Mouse (Mus musculus): Measurements from ENCODE around the gene Scamp2.

Gene Scamp2

GRCm38 (mm10) chr9:57593454-57594173 lies 32.9 kb downstream of the Scamp2 start:
- in situ Hi-C loops (cut with MboI, MseI): no loop called here

DNA sequence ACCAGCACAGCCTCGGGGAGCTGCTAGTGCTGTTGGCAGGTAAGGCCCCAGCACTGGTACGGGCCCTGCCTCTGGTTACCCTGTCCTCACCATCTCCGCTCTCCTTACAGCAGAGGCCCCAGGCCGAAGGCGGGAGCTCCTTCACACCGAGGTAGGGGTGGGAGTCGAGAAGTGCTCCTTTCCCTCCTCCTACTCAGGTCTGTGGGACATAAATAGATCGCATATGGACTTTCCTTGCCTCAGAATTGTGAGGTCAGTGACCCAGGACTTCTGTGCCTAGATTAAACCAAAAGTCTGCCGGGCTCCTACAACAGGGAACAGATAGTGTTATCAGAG lies 33.4 kb downstream of the Scamp2 start:
- in situ Hi-C loops (cut with MboI, MseI): no loop called here

GRCm38 (mm10) chr9:57597265-57597664 lies 36.5 kb downstream of the Scamp2 start:
- in situ Hi-C loops (cut with MboI, MseI): no loop called here

DNA sequence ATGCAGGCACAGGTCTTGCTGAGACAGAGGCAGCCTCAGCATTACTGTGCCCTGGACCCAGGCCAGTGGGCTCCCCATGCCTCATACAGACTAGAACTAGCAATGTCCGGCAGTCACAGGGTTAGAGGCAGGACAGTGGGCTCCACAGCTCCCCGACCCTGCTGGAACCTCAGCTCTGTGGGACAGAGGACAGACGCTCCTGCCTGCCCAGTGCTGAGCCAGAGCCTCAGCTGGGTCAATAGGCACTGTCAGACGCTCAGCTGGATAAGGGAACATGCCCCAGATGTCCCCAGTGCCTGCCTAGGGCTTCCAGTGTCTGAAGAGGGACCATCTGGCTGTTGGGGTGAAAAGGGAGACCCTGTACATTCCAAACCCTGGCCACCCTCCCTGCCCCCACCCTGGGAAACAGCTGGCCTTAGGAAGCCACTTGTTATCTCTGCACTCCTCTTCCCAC lies 37.2 kb downstream of the Scamp2 start:
- in situ Hi-C loops (cut with MboI, MseI): no loop called here

- in situ Hi-C loops (cut with MboI, MseI): no loop called here
These were observed 38.3 kb downstream of the Scamp2 start for GRCm38 (mm10) chr9:57598851-57599563.

DNA sequence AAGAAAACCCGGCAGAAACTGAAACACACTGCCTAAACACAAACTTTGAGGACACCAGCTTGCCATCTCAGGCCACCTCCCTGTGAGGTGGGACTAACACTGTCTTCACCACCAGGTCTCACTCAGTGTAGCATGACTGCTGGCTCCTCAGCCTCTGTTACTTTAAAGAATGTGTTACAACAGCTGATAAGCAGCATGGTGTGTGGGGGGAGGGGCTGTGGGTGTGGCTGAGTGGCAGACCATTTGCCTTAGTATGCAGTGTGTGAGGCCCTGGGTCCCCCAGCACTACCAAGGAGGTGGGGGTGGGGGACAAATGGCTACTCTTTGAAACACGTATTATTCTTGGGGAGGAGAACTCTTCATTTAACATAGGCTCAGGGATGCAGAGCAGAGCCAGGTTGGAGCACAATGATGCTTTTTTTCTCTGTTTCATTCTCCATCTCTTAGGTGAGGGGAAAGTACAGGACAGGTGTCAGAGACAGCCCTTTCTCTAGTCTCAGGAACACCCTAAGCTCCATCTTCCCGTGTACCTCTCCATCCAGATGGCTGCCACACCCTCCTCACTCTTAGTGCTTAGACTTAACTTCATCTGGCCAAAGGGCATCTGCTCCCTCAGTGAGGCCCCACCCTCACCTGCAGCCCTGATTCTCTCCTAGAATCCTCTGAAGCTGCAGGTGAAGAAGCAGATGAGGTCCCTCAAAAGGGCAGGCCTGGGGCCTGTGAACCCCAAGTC lies 40.0 kb downstream of the Scamp2 start:
- in situ Hi-C loops (cut with MboI, MseI): no loop called here

- in situ Hi-C loops (cut with MboI, MseI): no loop called here
These were observed 40.6 kb downstream of the Scamp2 start for GRCm38 (mm10) chr9:57601353-57601706.

DNA sequence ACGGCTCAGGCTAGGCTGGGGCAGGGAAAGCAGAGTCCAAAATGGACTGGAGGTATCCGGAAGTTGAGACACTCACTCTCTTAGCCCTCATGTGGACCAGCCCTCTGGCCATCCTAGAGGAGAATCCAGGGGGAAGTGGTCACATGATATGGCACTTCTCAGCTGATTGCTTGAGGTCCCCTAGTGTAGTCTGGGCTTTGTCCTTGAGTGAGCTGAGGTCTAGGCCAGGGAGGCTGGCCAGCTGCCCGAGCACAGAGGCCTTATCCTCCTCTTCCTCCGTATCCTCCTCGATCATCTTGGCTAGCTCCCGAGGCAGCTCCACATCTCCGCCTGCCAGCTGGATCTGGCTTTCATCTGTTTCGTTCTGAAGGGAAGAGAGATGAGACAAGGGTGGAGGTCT lies 41.4 kb downstream of the Scamp2 start:
- in situ Hi-C loops (cut with MboI, MseI): no loop called here

- in situ Hi-C loops (cut with MboI, MseI): no loop called here
These were observed 44.1 kb downstream of the Scamp2 start for GRCm38 (mm10) chr9:57604875-57605274.

DNA sequence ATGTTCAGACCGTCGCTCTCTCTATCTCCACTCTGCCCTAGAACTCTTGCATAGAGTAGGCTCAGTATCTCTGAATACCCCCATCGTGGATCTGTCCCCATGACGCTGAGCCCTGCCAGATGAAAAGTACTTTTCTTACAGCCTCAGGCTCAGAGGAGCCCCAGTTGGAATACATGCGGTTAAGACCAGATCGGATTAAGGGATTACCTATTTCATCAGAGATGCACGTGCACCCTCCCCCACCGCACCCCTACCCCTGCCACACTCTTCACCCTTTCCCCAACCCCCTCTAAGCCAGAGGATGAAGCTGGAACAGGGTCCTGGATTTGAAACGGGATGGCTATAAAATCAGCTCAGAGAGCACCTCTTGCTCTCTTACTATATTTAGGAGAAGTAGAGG lies 44.8 kb downstream of the Scamp2 start:
- in situ Hi-C loops (cut with MboI, MseI): no loop called here

- in situ Hi-C loops (cut with MboI, MseI): no loop called here
These were observed 45.6 kb downstream of the Scamp2 start, which contains the start of gene Cplx3 for GRCm38 (mm10) chr9:57606139-57606851. TSS of gene Cplx3 (minus strand) at chr9:57606281.

DNA sequence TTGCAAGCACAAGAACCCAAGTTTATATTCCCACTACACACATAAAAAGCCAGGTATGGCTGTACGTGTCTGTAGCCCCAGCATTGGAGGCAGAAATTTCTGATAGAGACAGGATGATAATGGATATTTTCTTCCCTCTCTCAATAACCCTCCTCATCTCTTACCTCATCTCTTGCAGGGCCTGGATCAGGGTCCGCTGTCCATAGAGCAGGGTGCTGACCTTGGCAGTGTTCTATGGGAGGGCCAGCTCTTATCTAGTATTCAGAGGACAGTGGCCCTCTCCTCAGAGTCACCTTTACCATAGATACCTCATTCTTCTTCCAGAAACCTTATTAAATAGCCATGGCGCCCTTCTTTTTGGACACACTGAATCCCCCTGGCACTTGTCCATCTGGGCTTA lies 49.1 kb downstream of the Scamp2 start:
- in situ Hi-C loops (cut with MboI, MseI): no loop called here

- in situ Hi-C loops (cut with MboI, MseI): no loop called here
These were observed 49.6 kb downstream of the Scamp2 start for GRCm38 (mm10) chr9:57610359-57610826.

- in situ Hi-C loops (cut with MboI, MseI): no loop called here
These were observed 51.8 kb downstream of the Scamp2 start for GRCm38 (mm10) chr9:57612587-57612986.

DNA sequence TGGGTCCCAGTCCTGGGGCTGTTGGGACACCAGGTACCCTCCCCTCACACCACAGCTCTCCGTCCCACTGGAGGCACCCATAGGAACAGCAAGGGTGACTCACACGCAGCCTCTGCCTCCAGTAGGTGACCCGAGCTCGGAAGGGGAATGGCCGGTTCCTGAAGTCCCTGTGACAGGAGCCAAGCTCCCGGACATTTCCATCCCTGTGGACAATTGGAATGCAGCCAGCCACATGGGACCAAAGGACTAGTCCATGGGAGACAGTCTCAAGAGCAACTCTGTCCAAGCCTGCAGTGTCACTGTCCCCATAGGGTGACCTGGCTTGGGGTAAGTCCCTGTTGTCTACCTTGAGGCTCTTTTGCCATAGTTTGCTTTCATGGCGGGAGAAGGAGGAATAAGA lies 53.2 kb downstream of the Scamp2 start:
- in situ Hi-C loops (cut with MboI, MseI): no loop called here

DNA sequence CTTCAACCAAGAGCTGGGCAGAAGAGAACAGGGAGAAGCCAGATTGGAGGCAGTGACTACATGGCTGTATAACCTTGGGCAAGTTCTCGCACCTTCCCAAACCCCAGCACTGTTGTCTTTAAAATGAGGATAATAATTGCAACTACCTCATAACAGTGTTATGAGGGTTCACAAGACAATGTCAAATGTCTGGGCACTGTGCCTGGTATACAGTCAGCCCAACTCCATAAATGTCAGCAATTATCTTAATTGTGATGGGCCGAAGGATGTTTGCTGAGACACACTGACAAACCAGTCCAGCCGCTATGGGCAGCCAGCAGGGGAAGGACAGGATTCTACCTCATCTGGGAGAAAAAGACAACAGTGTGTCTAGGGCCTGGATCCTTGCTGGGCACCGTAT lies 54.0 kb downstream of the Scamp2 start:
- in situ Hi-C loops (cut with MboI, MseI): no loop called here

DNA sequence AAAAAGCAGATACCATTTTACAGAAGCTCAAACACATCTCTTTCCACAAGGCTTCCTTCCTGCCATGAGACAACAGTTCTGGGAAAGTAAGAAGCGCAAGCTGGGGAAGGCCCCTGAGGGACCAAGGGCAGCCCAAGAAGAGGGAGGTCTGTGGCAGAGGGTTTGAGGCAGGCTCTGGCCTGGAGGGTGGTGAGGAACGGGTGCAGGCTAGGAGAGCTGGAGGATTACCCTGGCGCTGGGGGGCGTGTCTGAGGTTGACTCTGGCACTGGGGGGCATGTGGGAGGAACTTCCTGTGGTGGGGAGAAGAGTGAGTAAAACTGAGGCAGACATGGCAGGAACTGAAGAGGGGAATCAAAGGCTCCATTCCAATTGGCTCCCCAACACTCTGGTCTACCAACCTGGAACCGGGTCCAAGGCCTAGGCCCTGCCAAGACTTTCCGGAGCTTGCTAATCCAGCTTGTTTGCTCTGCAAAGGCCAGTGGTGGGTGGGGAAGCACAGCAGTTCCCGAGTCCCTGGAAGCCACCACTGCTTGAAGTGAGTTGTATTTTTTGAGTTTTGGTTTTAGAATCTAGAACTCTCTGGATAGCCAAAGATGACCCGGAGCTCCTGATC lies 56.9 kb downstream of the Scamp2 start:
- in situ Hi-C loops (cut with MboI, MseI): no loop called here

- in situ Hi-C loops (cut with MboI, MseI): no loop called here
These were observed 58.1 kb downstream of the Scamp2 start for GRCm38 (mm10) chr9:57618854-57619253.

GRCm38 (mm10) chr9:57620674-57621073 lies 59.9 kb downstream of the Scamp2 start, which contains the start of gene Lman1l:
TSS of gene Lman1l (minus strand) at chr9:57620774.
- in situ Hi-C loops (cut with MboI, MseI): no loop called here

GRCm38 (mm10) chr9:57624295-57624694 lies 63.6 kb downstream of the Scamp2 start:
- in situ Hi-C loops (cut with MboI, MseI): no loop called here
